Mouse (Mus musculus) myocyte (in vitro differentiated cells): Measurements from ENCODE around the gene Ptcra. TPM values are rescaled to one million over a fixed set of nuclear protein-coding genes. Genes with fewer than 3 reads are reported as not detected.

Source experiments
- H3K27me3 ChIP-seq: one replicate; pipeline ENCODE4 v1.6.1; 2011; ENCODE audit not compliant: control insufficient read depth, insufficient read depth, insufficient read length
- H3K36me3 ChIP-seq: one replicate; pipeline ENCODE4 v1.6.1; 2011; ENCODE audit not compliant: control insufficient read depth, insufficient read depth
- H3K4me2 ChIP-seq: one replicate; pipeline ENCODE4 v1.6.1; 2011; ENCODE audit warnings: low read depth, control low read depth
- H3K4me3 ChIP-seq: one replicate; pipeline ENCODE4 v1.5.1; 2011; ENCODE audit warnings: mild to moderate bottlenecking, control low read depth, moderate library complexity
- H3K79me2 ChIP-seq: one replicate; pipeline ENCODE4 v1.6.1; 2011; ENCODE audit not compliant: control insufficient read depth, insufficient read depth
- H3ac ChIP-seq: one replicate; pipeline ENCODE4 v1.6.1; 2011; ENCODE audit not compliant: control insufficient read depth, insufficient read length
- CEBPB ChIP-seq: IDR thresholded peaks from 2 replicates; pipeline ENCODE4 v1.6.1; 2011; ENCODE audit warnings: mild to moderate bottlenecking, moderate library complexity; ENCODE audit not compliant: poor library complexity, insufficient read depth, severe bottlenecking
- E2F4 ChIP-seq: IDR thresholded peaks from one replicate; pipeline ENCODE4 v1.6.1; 2011; ENCODE audit warnings: mild to moderate bottlenecking, control low read depth, moderate library complexity; ENCODE audit not compliant: insufficient read depth
- MAX ChIP-seq: IDR thresholded peaks from one replicate; pipeline ENCODE4 v1.6.1; 2011; ENCODE audit warnings: low read depth, mild to moderate bottlenecking, control low read depth
- MYOD1 ChIP-seq, 3 experiments: IDR thresholded peaks; one replicate each; pipeline ENCODE4 v1.6.1; 2011; ENCODE audit warnings: control low read depth in 2 of 3, low read depth in 2 of 3, mild to moderate bottlenecking in 2 of 3, moderate library complexity in 1 of 3; ENCODE audit not compliant: insufficient read length in 2 of 3, control insufficient read depth in 1 of 3
- MYOG ChIP-seq, 3 experiments: IDR thresholded peaks; one replicate each; pipeline ENCODE4 v1.6.1; 2011; ENCODE audit warnings: control low read depth in 2 of 3, low read depth in 2 of 3, mild to moderate bottlenecking in 2 of 3; ENCODE audit not compliant: insufficient read length in 2 of 3, control insufficient read depth in 1 of 3, insufficient read depth in 1 of 3
- POLR2A ChIP-seq: IDR thresholded peaks from one replicate; pipeline ENCODE4 v1.6.1; 2011; ENCODE audit warnings: low read depth, mild to moderate bottlenecking, control low read depth, moderate library complexity; ENCODE audit not compliant: insufficient read length
- POLR2AphosphoS2 ChIP-seq: IDR thresholded peaks from one replicate; pipeline ENCODE4 v1.6.1; 2011; ENCODE audit warnings: low read depth, control low read depth; ENCODE audit not compliant: insufficient read length
- REST ChIP-seq: IDR thresholded peaks from one replicate; pipeline ENCODE4 v1.6.1; 2011; ENCODE audit warnings: mild to moderate bottlenecking, control low read depth, moderate library complexity; ENCODE audit not compliant: insufficient read depth, insufficient read length
- SRF ChIP-seq: IDR thresholded peaks from one replicate; pipeline ENCODE4 v1.6.1; 2011; ENCODE audit warnings: low read depth; ENCODE audit not compliant: control insufficient read depth, insufficient read length
- TCF12 ChIP-seq: IDR thresholded peaks from one replicate; pipeline ENCODE4 v1.6.1; 2011; ENCODE audit warnings: mild to moderate bottlenecking, control low read depth; ENCODE audit not compliant: poor library complexity, insufficient read depth, severe bottlenecking
- TCF3 ChIP-seq: IDR thresholded peaks from one replicate; pipeline ENCODE4 v1.6.1; 2011; ENCODE audit warnings: low read depth, control low read depth; ENCODE audit not compliant: insufficient read length
- USF1 ChIP-seq: IDR thresholded peaks from one replicate; pipeline ENCODE4 v1.6.1; 2011; ENCODE audit warnings: low read depth, mild to moderate bottlenecking, control low read depth, moderate library complexity
- polyA plus RNA-seq: library from polyadenylated mRNA; unstranded; fragments of >200 nt; fragmentation: generic; extraction: Trizol; gene quantifications from one replicate; pipeline ENCODE4 v1.2.1, GENCODE M21; 2012; ENCODE audit warnings: missing spikeins

Ptcra gene
- polyA plus RNA-seq, 1 experiment, result 0.06 TPM

DNA sequence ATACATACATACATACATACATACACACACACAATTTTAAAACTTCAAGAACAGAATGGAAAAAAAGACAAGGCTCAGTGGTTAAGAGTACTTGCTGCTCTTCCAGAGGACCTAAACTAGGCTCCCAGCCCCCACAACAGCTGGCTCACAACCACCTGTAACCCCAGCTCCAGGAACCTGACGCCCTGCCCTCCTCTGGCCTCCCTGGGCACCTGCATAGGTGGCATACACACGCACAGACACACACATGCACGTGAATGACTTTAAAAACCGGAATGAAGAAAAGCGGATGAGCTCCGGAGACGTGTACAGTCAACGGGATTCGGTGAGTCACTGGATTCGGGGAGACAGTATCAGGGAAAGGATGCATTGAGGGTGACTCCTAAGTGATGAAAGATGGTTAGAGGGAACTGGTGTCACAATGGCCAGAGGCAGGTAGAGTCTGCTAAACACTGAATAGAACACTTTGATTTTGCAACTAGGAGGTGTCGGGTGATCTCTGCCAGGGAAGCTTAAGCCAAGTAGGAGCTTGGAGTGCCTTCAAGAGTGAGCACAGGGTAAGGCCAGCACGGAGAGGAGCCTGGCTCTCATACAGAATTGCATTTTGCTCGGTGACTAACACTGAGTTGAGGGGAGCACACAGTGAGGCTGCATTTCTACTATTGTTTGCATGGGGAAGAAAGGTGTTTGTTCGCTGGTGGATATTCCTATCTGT lies 57.0 kb downstream of the Ptcra start:
- H3ac ChIP-seq, result no peak overlapping the region
- H3K27me3 ChIP-seq, result no peaks in the 10 kb centered on the region
- peaks cover 26% of the 10 kb centered on the region for H3K79me2 ChIP-seq
- H3K36me3 ChIP-seq, result no peaks in the 10 kb centered on the region
- H3K4me2 ChIP-seq, result no peak overlapping the region
- no peak overlapping the region for H3K4me3 ChIP-seq
- TF ChIP-seq MYOG (IDR thresholded peaks at IDR 0.05; ENCODE audit: control insufficient read depth in 1 of 3, insufficient read depth in 1 of 3, insufficient read length in 2 of 3, low read depth in 2 of 3) (no peak), TCF3 (no peak), MYOD1 (IDR thresholded peaks at IDR 0.05; ENCODE audit: control insufficient read depth in 1 of 3, insufficient read length in 2 of 3, low read depth in 2 of 3) (no peak), USF1 (no peak), MAX (no peak), E2F4 (no peak), REST (no peak), POLR2AphosphoS2 (no peak), CEBPB (no peak), SRF (no peak), POLR2A (no peak), TCF12 (no peak)

Other genes starting within 250 kb of the Ptcra start
- gene Cul9, start 217.3 kb downstream of the Ptcra start, polyA plus RNA-seq, result 0.43 TPM
- 51.1 TPM for gene Srf, start 207.5 kb downstream of the Ptcra start, polyA plus RNA-seq
- gene Ptk7, start 134.2 kb downstream of the Ptcra start, polyA plus RNA-seq, result 15.6 TPM
- 19.2 TPM for gene Klc4, start 117.7 kb downstream of the Ptcra start, polyA plus RNA-seq
- gene Mrpl2, start 117.5 kb downstream of the Ptcra start, polyA plus RNA-seq, result 248 TPM
- 44.4 TPM for gene Cul7, start 113.4 kb downstream of the Ptcra start, polyA plus RNA-seq
- gene Rrp36, start 89.4 kb downstream of the Ptcra start, polyA plus RNA-seq, result 45.8 TPM
- gene Mea1, start 84.9 kb downstream of the Ptcra start, polyA plus RNA-seq, result 145 TPM
- gene Klhdc3, start 82.8 kb downstream of the Ptcra start, polyA plus RNA-seq, result 128 TPM
- 79.6 TPM for gene Ppp2r5d, start 58.6 kb downstream of the Ptcra start, polyA plus RNA-seq
- 29.6 TPM for gene Pex6, start 52.2 kb downstream of the Ptcra start, polyA plus RNA-seq
- gene Gnmt, start 34.5 kb downstream of the Ptcra start, polyA plus RNA-seq, result 0.11 TPM
- 35.8 TPM for gene Cnpy3, start 11.5 kb downstream of the Ptcra start, polyA plus RNA-seq
- gene 2310039H08Rik, start 8.9 kb upstream of the Ptcra start, polyA plus RNA-seq, result 63.8 TPM
- 74.3 TPM for gene Rpl7l1, start 19.0 kb upstream of the Ptcra start, polyA plus RNA-seq
- gene Bicral, start 94.8 kb upstream of the Ptcra start, polyA plus RNA-seq, result 5.1 TPM
- gene Tbcc, start 127.0 kb upstream of the Ptcra start, polyA plus RNA-seq, result 46.1 TPM
- not detected for gene Prph2, start 146.7 kb upstream of the Ptcra start, polyA plus RNA-seq
- gene Ubr2, start 246.8 kb upstream of the Ptcra start, polyA plus RNA-seq, result 36.9 TPM